Mouse (Mus musculus): Measurements from ENCODE around the gene Olfr639. TPM values are rescaled to one million over a fixed set of nuclear protein-coding genes. Genes with fewer than 3 reads are reported as not detected.
"Not testable (repeated sequence)": the region's sequence is repeated elsewhere in the genome, so short reads cannot be mapped to it uniquely, and the experiment has no call there.

Gene Olfr639
- polyA plus RNA-seq, 1 experiment from 2014 or later = not detected

DNA sequence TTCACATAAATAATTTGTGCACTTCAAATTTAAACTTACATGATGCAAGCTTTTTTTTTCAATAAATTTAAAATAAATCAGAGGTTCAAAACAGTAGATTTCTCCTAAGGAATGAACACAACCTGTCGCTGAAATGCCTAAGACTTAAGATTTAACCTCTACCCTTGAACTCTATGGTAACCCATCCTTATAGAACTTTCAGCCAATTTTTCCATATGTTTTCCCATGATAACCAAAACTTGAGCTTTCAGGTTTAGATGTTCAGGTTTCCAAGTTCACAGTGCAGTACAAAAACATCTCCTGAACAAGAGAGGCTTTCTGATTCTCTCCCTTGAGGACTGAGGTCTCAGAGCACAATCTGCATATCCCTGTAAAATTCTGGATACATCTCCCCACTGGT, 46.3 kb downstream of the Olfr639 start, which contains the start of gene Olfr635:
Gene Olfr635 (plus strand): TSS at position 301 of the 400 bp plus-strand sequence.
- H3K4me1 ChIP-seq = no peaks in the 10 kb centered on the region
- ATAC-seq (replicated peaks) = no peak
- H3K4me3 ChIP-seq = no peak within 1 kb of the TSS
- no peaks in the 10 kb centered on the region for H3K27me3 ChIP-seq (replicated peaks)
- no peaks in the 10 kb centered on the region for H3K9me3 ChIP-seq
- H3K36me3 ChIP-seq (replicated peaks) = no peaks in the 10 kb centered on the region
- no peak within 1 kb of the TSS for H3K27ac ChIP-seq
- H3K9ac ChIP-seq = no peak within 1 kb of the TSS
- H3K4me2 ChIP-seq = no peak within 1 kb of the TSS
- 75% methylated on average over 1 of the region's 1 CpGs for WGBS

DNA sequence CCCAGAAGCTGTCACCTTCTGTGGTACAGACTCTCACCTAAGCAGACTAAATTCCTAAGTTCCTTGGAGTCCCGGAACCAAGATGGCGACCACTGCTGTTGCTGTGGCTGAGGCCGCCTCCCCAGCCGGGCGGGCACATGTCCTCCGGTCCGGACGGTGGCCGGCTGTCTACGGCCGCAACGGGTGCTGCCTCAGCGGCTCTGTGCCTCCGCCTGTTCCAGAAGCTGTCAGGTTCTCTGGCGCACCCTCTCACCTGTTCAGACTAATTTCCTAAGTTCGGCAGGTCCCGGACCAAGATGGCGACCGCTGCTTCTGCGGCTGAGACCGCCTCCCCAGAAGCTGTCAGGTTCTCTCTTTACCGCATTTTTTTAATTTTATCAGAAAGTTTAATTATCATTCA, 50.2 kb downstream of the Olfr639 start:
- not testable (repeated sequence) for H3K36me3 ChIP-seq (replicated peaks); H3K27me3 ChIP-seq (replicated peaks); H3K4me2 ChIP-seq; ATAC-seq (replicated peaks); H3K27ac ChIP-seq; H3K4me1 ChIP-seq; H3K4me3 ChIP-seq; H3K9ac ChIP-seq; H3K9me3 ChIP-seq
- 94% methylated on average over 22 of the region's 22 CpGs for WGBS

Other genes starting within 250 kb of the Olfr639 start
- not detected in 2 replicates for gene Olfr69, start 245.7 kb downstream of the Olfr639 start, polyA plus RNA-seq (2015; fragmentation: Nextera tagmentation; extraction: Ambion mirVana)
- not detected in 2 replicates for gene Olfr68, start 237.6 kb downstream of the Olfr639 start, polyA plus RNA-seq (2015; fragmentation: Nextera tagmentation; extraction: Ambion mirVana)
- not detected in 2 replicates for gene Olfr67, start 225.5 kb downstream of the Olfr639 start, polyA plus RNA-seq (2015; fragmentation: Nextera tagmentation; extraction: Ambion mirVana)
- gene Hbb-bt, start 203.3 kb downstream of the Olfr639 start, polyA plus RNA-seq (2015; fragmentation: Nextera tagmentation; extraction: Ambion mirVana) = 1,363 and 1,680 TPM in 2 replicates
- 4,007 and 5,156 TPM in 2 replicates for gene Hbb-bs, start 189.2 kb downstream of the Olfr639 start, polyA plus RNA-seq (2015; fragmentation: Nextera tagmentation; extraction: Ambion mirVana)
- not detected in 2 replicates for gene Hbb-bh2, start 176.8 kb downstream of the Olfr639 start, polyA plus RNA-seq (2015; fragmentation: Nextera tagmentation; extraction: Ambion mirVana)
- 1.8 and 2.5 TPM in 2 replicates for gene Hbb-bh1, start 174.1 kb downstream of the Olfr639 start, polyA plus RNA-seq (2015; fragmentation: Nextera tagmentation; extraction: Ambion mirVana)
- 155 and 221 TPM in 2 replicates for gene Hbb-y, start 164.1 kb downstream of the Olfr639 start, polyA plus RNA-seq (2015; fragmentation: Nextera tagmentation; extraction: Ambion mirVana)
- gene Olfr66, start 131.1 kb downstream of the Olfr639 start, polyA plus RNA-seq (2015; fragmentation: Nextera tagmentation; extraction: Ambion mirVana) = not detected in 2 replicates
- gene Olfr64, start 122.8 kb downstream of the Olfr639 start, polyA plus RNA-seq (2015; fragmentation: Nextera tagmentation; extraction: Ambion mirVana) = not detected in 2 replicates
- not detected in 2 replicates for gene Olfr65, start 113.8 kb downstream of the Olfr639 start, polyA plus RNA-seq (2015; fragmentation: Nextera tagmentation; extraction: Ambion mirVana)
- not detected in 2 replicates for gene Olfr631, start 88.5 kb downstream of the Olfr639 start, polyA plus RNA-seq (2015; fragmentation: Nextera tagmentation; extraction: Ambion mirVana)
- not detected in 2 replicates for gene Olfr632, start 83.0 kb downstream of the Olfr639 start, polyA plus RNA-seq (2015; fragmentation: Nextera tagmentation; extraction: Ambion mirVana)
- not detected in 2 replicates for gene Olfr633, start 72.9 kb downstream of the Olfr639 start, polyA plus RNA-seq (2015; fragmentation: Nextera tagmentation; extraction: Ambion mirVana)
- 0.01 and 0.03 TPM in 2 replicates for gene Olfr635, start 46.2 kb downstream of the Olfr639 start, polyA plus RNA-seq (2015; fragmentation: Nextera tagmentation; extraction: Ambion mirVana)
- not detected in 2 replicates for gene Olfr638, start 18.6 kb downstream of the Olfr639 start, polyA plus RNA-seq (2015; fragmentation: Nextera tagmentation; extraction: Ambion mirVana)
- gene Olfr640, start 8.3 kb upstream of the Olfr639 start, polyA plus RNA-seq (2015; fragmentation: Nextera tagmentation; extraction: Ambion mirVana) = not detected in 2 replicates
- gene Olfr641, start 18.1 kb upstream of the Olfr639 start, polyA plus RNA-seq (2015; fragmentation: Nextera tagmentation; extraction: Ambion mirVana) = not detected in 2 replicates
- gene Olfr642, start 35.4 kb upstream of the Olfr639 start, polyA plus RNA-seq (2015; fragmentation: Nextera tagmentation; extraction: Ambion mirVana) = not detected in 2 replicates
- gene 4930516K23Rik, start 44.1 kb upstream of the Olfr639 start, polyA plus RNA-seq (2015; fragmentation: Nextera tagmentation; extraction: Ambion mirVana) = not detected in 2 replicates
- not detected in 2 replicates for gene Olfr644, start 54.6 kb upstream of the Olfr639 start, polyA plus RNA-seq (2015; fragmentation: Nextera tagmentation; extraction: Ambion mirVana)
- not detected in 2 replicates for gene Olfr645, start 68.2 kb upstream of the Olfr639 start, polyA plus RNA-seq (2015; fragmentation: Nextera tagmentation; extraction: Ambion mirVana)
- not detected in 2 replicates for gene Olfr646, start 87.6 kb upstream of the Olfr639 start, polyA plus RNA-seq (2015; fragmentation: Nextera tagmentation; extraction: Ambion mirVana)
- not detected in 2 replicates for gene Ubqln5, start 112.5 kb upstream of the Olfr639 start, polyA plus RNA-seq (2015; fragmentation: Nextera tagmentation; extraction: Ambion mirVana)
- gene Olfr643, start 120.1 kb upstream of the Olfr639 start, polyA plus RNA-seq (2015; fragmentation: Nextera tagmentation; extraction: Ambion mirVana) = not detected in 2 replicates
- gene Ubqln3, start 126.0 kb upstream of the Olfr639 start, polyA plus RNA-seq (2015; fragmentation: Nextera tagmentation; extraction: Ambion mirVana) = not detected in 2 replicates
- gene Ubqlnl, start 133.3 kb upstream of the Olfr639 start, polyA plus RNA-seq (2015; fragmentation: Nextera tagmentation; extraction: Ambion mirVana) = not detected in 2 replicates
- gene Olfm5, start 147.5 kb upstream of the Olfr639 start, polyA plus RNA-seq (2015; fragmentation: Nextera tagmentation; extraction: Ambion mirVana) = not detected in 2 replicates
- gene Olfr648, start 166.1 kb upstream of the Olfr639 start, polyA plus RNA-seq (2015; fragmentation: Nextera tagmentation; extraction: Ambion mirVana) = 0.38 and 0.56 TPM in 2 replicates
- gene Olfr649, start 178.7 kb upstream of the Olfr639 start, polyA plus RNA-seq (2015; fragmentation: Nextera tagmentation; extraction: Ambion mirVana) = not detected in 2 replicates
- 0.24 and 0.31 TPM in 2 replicates for gene Trim6, start 201.5 kb upstream of the Olfr639 start, polyA plus RNA-seq (2015; fragmentation: Nextera tagmentation; extraction: Ambion mirVana)
- 0.94 and 1.2 TPM in 2 replicates for gene Trim34a, start 227.2 kb upstream of the Olfr639 start, polyA plus RNA-seq (2015; fragmentation: Nextera tagmentation; extraction: Ambion mirVana)

All from midbrain, embryonic 15.5 days (tissue).